Mouse (Mus musculus): ENCODE measurements around the gene Dixdc1. TPM values are rescaled to one million over a fixed set of nuclear protein-coding genes. Genes with fewer than 3 reads are reported as not detected.

Dixdc1 gene
- polyA plus RNA-seq, 1 experiment from 2014 or later: 39.2 TPM

- Histone ChIP-seq H3K9ac (replicated peaks; ENCODE audit: low read depth, low read length) (no peak overlapping the region), H3K4me1 (ENCODE audit: control insufficient read depth, insufficient read depth, low read length) (no peaks in the 10 kb centered on the region), H3K4me3 (ENCODE audit: low read depth, low read length) (no peak overlapping the region), H3K9me3 (ENCODE audit: control insufficient read depth, low read length) (no peaks in the 10 kb centered on the region), H3K36me3 (ENCODE audit: control insufficient read depth, insufficient read depth, low read length) (peaks cover 22% of the 10 kb centered on the region; the same call in 1 of the 2 replicates), H3K4me2 (ENCODE audit: low read depth, low read length) (no peak overlapping the region), H3K27ac (ENCODE audit: low read depth, low read length) (no peak overlapping the region), H3K27me3 (ENCODE audit: control insufficient read depth, insufficient read depth, low read length) (no peaks in the 10 kb centered on the region)
- no peak for ATAC-seq (ENCODE audit: low read depth)
- WGBS: 31% methylated on average over 1 of the region's 1 CpGs
Observed at GRCm38 (mm10) chr9:50674771-50675170, 64.5 kb downstream of the Dixdc1 start.

GRCm38 (mm10) chr9:50670690-50671089 lies 68.6 kb downstream of the Dixdc1 start:
- Histone ChIP-seq H3K4me1 (ENCODE audit: control insufficient read depth, insufficient read depth, low read length) (no peaks in the 10 kb centered on the region), H3K27me3 (ENCODE audit: control insufficient read depth, insufficient read depth, low read length) (no peaks in the 10 kb centered on the region), H3K36me3 (ENCODE audit: control insufficient read depth, insufficient read depth, low read length) (peaks cover 22% of the 10 kb centered on the region), H3K4me2 (ENCODE audit: low read depth, low read length) (no peak overlapping the region), H3K9me3 (ENCODE audit: control insufficient read depth, low read length) (no peaks in the 10 kb centered on the region), H3K27ac (ENCODE audit: low read depth, low read length) (no peak overlapping the region), H3K9ac (replicated peaks; ENCODE audit: low read depth, low read length) (no peak overlapping the region), H3K4me3 (ENCODE audit: low read depth, low read length) (no peak overlapping the region)
- peak; percentile 54; the same call in 1 of the 2 replicates for ATAC-seq (ENCODE audit: low read depth)
- WGBS: 37% methylated on average over 5 of the region's 5 CpGs

GRCm38 (mm10) chr9:50667579-50668498 lies 71.5 kb downstream of the Dixdc1 start:
- H3K4me2 ChIP-seq (ENCODE audit: low read depth, low read length): no peak overlapping the region
- H3K9me3 ChIP-seq (ENCODE audit: control insufficient read depth, low read length): no peaks in the 10 kb centered on the region
- no peak for ATAC-seq (ENCODE audit: low read depth)
- H3K4me3 ChIP-seq (ENCODE audit: low read depth, low read length): no peak overlapping the region
- H3K27ac ChIP-seq (ENCODE audit: low read depth, low read length): no peak overlapping the region
- H3K4me1 ChIP-seq (ENCODE audit: control insufficient read depth, insufficient read depth, low read length): no peaks in the 10 kb centered on the region
- H3K36me3 ChIP-seq (ENCODE audit: control insufficient read depth, insufficient read depth, low read length): peaks cover 25% of the 10 kb centered on the region
- no peak overlapping the region for H3K9ac ChIP-seq (replicated peaks; ENCODE audit: low read depth, low read length)
- no peaks in the 10 kb centered on the region for H3K27me3 ChIP-seq (ENCODE audit: control insufficient read depth, insufficient read depth, low read length)
- WGBS: 82% methylated on average over 8 of the region's 8 CpGs

- Histone ChIP-seq H3K4me2 (ENCODE audit: low read depth, low read length) (no peak overlapping the region), H3K4me1 (ENCODE audit: control insufficient read depth, insufficient read depth, low read length) (no peaks in the 10 kb centered on the region), H3K9me3 (ENCODE audit: control insufficient read depth, low read length) (no peaks in the 10 kb centered on the region), H3K27ac (ENCODE audit: low read depth, low read length) (no peak overlapping the region), H3K27me3 (ENCODE audit: control insufficient read depth, insufficient read depth, low read length) (no peaks in the 10 kb centered on the region), H3K36me3 (ENCODE audit: control insufficient read depth, insufficient read depth, low read length) (peaks cover 25% of the 10 kb centered on the region), H3K4me3 (ENCODE audit: low read depth, low read length) (no peak overlapping the region), H3K9ac (replicated peaks; ENCODE audit: low read depth, low read length) (no peak overlapping the region)
- 87% methylated on average over 6 of the region's 6 CpGs for WGBS
- no peak for ATAC-seq (ENCODE audit: low read depth)
Observed at GRCm38 (mm10) chr9:50666442-50666841, 72.9 kb downstream of the Dixdc1 start.

GRCm38 (mm10) chr9:50664826-50665225 lies 74.5 kb downstream of the Dixdc1 start:
- ATAC-seq (ENCODE audit: low read depth): no peak
- no peak overlapping the region for H3K27ac ChIP-seq (ENCODE audit: low read depth, low read length)
- peaks cover 25% of the 10 kb centered on the region for H3K36me3 ChIP-seq (ENCODE audit: control insufficient read depth, insufficient read depth, low read length)
- no peak overlapping the region for H3K4me3 ChIP-seq (ENCODE audit: low read depth, low read length)
- no peak overlapping the region for H3K9ac ChIP-seq (replicated peaks; ENCODE audit: low read depth, low read length)
- H3K9me3 ChIP-seq (ENCODE audit: control insufficient read depth, low read length): no peaks in the 10 kb centered on the region
- H3K27me3 ChIP-seq (ENCODE audit: control insufficient read depth, insufficient read depth, low read length): no peaks in the 10 kb centered on the region
- WGBS: 92% methylated on average over 5 of the region's 5 CpGs
- no peak overlapping the region for H3K4me2 ChIP-seq (ENCODE audit: low read depth, low read length)
- peaks cover 5% of the 10 kb centered on the region for H3K4me1 ChIP-seq (ENCODE audit: control insufficient read depth, insufficient read depth, low read length)

DNA sequence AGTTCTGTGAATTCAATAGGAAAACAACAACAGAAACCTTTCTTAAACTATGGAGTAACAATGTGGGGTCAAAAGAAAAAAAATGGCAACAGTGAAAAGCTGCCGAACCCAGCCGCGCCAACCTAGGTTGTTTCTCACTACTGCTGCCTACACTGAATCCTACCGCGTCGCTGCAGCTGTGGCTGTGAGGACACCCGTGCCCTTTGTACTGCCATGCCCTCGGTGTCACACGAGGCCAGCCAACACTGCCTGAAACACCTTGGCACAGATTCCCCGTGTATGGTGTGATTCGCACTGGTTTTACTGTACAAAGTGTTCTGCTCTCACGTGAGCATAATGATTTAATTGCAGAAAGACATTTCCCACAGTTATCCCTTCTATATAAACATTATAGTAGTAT lies 78.9 kb downstream of the Dixdc1 start:
- H3K9ac ChIP-seq (replicated peaks; ENCODE audit: low read depth, low read length): 0 out of 2 replicates have a peak overlapping the region, but pooled peaks have one; percentile 39

DNA sequence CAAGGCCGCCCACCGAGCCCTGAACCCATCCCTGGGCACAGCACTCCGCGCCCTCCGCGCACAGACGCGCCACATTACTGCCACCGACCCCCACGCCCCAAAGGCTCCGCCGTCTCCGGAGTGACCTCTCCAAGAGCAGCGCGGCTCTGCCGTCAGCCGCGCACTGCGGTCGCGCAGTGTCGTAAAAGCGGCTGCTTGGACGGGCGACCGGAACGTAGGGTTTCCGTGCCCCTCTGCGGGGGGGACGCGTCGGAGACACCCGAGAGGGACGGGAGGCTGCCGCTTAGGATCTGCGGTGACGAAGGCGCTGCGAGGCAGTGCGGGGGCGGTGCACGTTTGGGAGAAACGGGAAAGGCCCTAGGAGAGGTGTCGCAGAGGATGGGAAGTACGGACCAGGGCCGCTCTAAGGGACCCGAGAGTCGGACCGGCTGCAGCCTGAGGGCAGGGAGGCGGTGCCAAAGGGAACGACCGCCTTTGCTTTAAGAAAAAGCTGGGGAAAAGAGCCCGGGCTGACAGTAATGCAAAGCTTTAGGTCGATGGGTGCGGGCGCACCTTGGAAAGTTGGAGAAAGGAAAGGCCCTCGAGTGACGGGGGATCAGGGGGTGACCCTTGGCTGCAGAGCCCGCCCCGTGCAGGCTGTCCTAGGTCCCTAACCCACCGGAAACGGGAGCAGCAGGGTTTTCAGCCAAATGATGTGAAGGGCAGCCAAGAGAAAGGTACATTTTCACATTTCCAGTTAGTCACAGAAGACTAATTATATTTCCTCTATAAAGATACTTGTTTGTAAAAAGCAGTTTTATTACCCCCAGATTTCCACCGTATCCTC lies 79.7 kb downstream of the Dixdc1 start, which contains the start of gene Dlat:
TSS of gene Dlat (minus strand) at position 389 of the 826 bp plus-strand sequence.
- Histone ChIP-seq H3K27ac (ENCODE audit: low read depth, low read length) (peak within 1 kb of the TSS; percentile 80), H3K4me1 (ENCODE audit: control insufficient read depth, insufficient read depth, low read length) (peaks cover 16% of the 10 kb centered on the region), H3K36me3 (ENCODE audit: control insufficient read depth, insufficient read depth, low read length) (0 out of 2 replicates have a peak, but pooled peaks cover 11% of the 10 kb centered on the region), H3K9me3 (ENCODE audit: control insufficient read depth, low read length) (no peaks in the 10 kb centered on the region), H3K4me2 (ENCODE audit: low read depth, low read length) (peak within 1 kb of the TSS; percentile 80), H3K27me3 (ENCODE audit: control insufficient read depth, insufficient read depth, low read length) (no peaks in the 10 kb centered on the region), H3K4me3 (ENCODE audit: low read depth, low read length) (peak within 1 kb of the TSS; percentile 90), H3K9ac (replicated peaks; ENCODE audit: low read depth, low read length) (peak within 1 kb of the TSS; percentile 89)
- WGBS: 0% methylated on average over 63 of the region's 63 CpGs
- ATAC-seq (ENCODE audit: low read depth): peak; percentile 94

More for the DNA sequence above, 78.9 kb downstream of the Dixdc1 start:
- Histone ChIP-seq H3K4me1 (ENCODE audit: control insufficient read depth, insufficient read depth, low read length) (peaks cover 16% of the 10 kb centered on the region), H3K9me3 (ENCODE audit: control insufficient read depth, low read length) (no peaks in the 10 kb centered on the region), H3K4me2 (ENCODE audit: low read depth, low read length) (peak overlapping the region; percentile 80), H3K4me3 (ENCODE audit: low read depth, low read length) (peak overlapping the region; percentile 90), H3K36me3 (ENCODE audit: control insufficient read depth, insufficient read depth, low read length) (peaks cover 15% of the 10 kb centered on the region), H3K27ac (ENCODE audit: low read depth, low read length) (no peak overlapping the region), H3K27me3 (ENCODE audit: control insufficient read depth, insufficient read depth, low read length) (no peaks in the 10 kb centered on the region)
- ATAC-seq (ENCODE audit: low read depth): no peak
- WGBS: 13% methylated on average over 12 of the region's 12 CpGs

- H3K36me3 ChIP-seq (ENCODE audit: control insufficient read depth, insufficient read depth, low read length): 0 out of 2 replicates have a peak, but pooled peaks cover 12% of the 10 kb centered on the region
- no peak for ATAC-seq (ENCODE audit: low read depth)
- peak overlapping the region; percentile 80 for H3K27ac ChIP-seq (ENCODE audit: low read depth, low read length)
- under 1% methylated on average over 28 of the region's 28 CpGs for WGBS
- peak overlapping the region; percentile 90 for H3K4me3 ChIP-seq (ENCODE audit: low read depth, low read length)
- peaks cover 16% of the 10 kb centered on the region for H3K4me1 ChIP-seq (ENCODE audit: control insufficient read depth, insufficient read depth, low read length)
- H3K27me3 ChIP-seq (ENCODE audit: control insufficient read depth, insufficient read depth, low read length): no peaks in the 10 kb centered on the region
- peak overlapping the region; percentile 89 for H3K9ac ChIP-seq (replicated peaks; ENCODE audit: low read depth, low read length)
- H3K4me2 ChIP-seq (ENCODE audit: low read depth, low read length): peak overlapping the region; percentile 80
- H3K9me3 ChIP-seq (ENCODE audit: control insufficient read depth, low read length): no peaks in the 10 kb centered on the region
Observed at GRCm38 (mm10) chr9:50658941-50659388, 80.4 kb downstream of the Dixdc1 start.
